Mouse (Mus musculus) CH12.LX (cell line): ENCODE measurements around the gene Ctnnd2. TPM values are rescaled to one million over a fixed set of nuclear protein-coding genes. Genes with fewer than 3 reads are reported as not detected.

Experiments
- DNase-seq: peaks from one replicate; pipeline ENCODE4 v3.0.0-alpha.2; 2013; ENCODE audit errors: extremely low read depth
- H3K27ac ChIP-seq: 2 replicates; pipeline ENCODE4 v1.5.1; 2012; ENCODE audit warnings: low read depth, mild to moderate bottlenecking, control low read depth, moderate library complexity; ENCODE audit not compliant: insufficient read depth
- H3K27me3 ChIP-seq: replicated peaks from 2 replicates; pipeline ENCODE3; 2012; ENCODE audit warnings: inconsistent platforms
- H3K36me3 ChIP-seq, 2 experiments: replicated peaks in 1 of 2; 2 replicates each; pipeline versions ENCODE3 to v1.6.1; 2012; ENCODE audit warnings: inconsistent platforms in 1 of 2, low read length in 1 of 2, mild to moderate bottlenecking in 1 of 2, mixed read lengths in 1 of 2, moderate library complexity in 1 of 2; ENCODE audit not compliant: control insufficient read depth in 1 of 2, insufficient read depth in 1 of 2
- H3K4me1 ChIP-seq, 2 experiments: 2 replicates each; pipeline ENCODE4 v1.6.1; 2012; ENCODE audit warnings: inconsistent platforms in 1 of 2, moderate library complexity in 1 of 2; ENCODE audit not compliant: insufficient read depth in 2 of 2, control insufficient read depth in 1 of 2
- H3K4me2 ChIP-seq: 2 replicates; pipeline ENCODE4 v1.6.1; 2012; ENCODE audit warnings: low read depth, mild to moderate bottlenecking, control low read depth; ENCODE audit not compliant: poor library complexity, insufficient read depth, severe bottlenecking
- H3K4me3 ChIP-seq, 3 experiments: fragments of 150-350 bp in 1 of 3; sonication (generic) in 1 of 3; replicated peaks in 1 of 3; 2 replicates each; pipeline versions ENCODE3 to v1.5.1; 2011 to 2012; ENCODE audit warnings: low read depth in 2 of 3, low read length in 2 of 3, mild to moderate bottlenecking in 2 of 3, moderate library complexity in 2 of 3, control low read depth in 1 of 3, improper control_type of control experiment in 1 of 3, inconsistent platforms in 1 of 3, mixed read lengths in 1 of 3; ENCODE audit not compliant: poor library complexity in 1 of 3
- H3K79me2 ChIP-seq: replicated peaks from 2 replicates; pipeline ENCODE4 v1.6.1; 2012; ENCODE audit warnings: mild to moderate bottlenecking, moderate library complexity; ENCODE audit not compliant: control insufficient read depth, poor library complexity, insufficient read depth, severe bottlenecking; ENCODE audit errors: extremely low read depth
- H3K9ac ChIP-seq: 2 replicates; pipeline ENCODE4 v1.6.1; 2012; ENCODE audit warnings: low read depth, mild to moderate bottlenecking, control low read depth, moderate library complexity; ENCODE audit not compliant: insufficient read depth
- H3K9me3 ChIP-seq: replicated peaks from 2 replicates; pipeline ENCODE3; 2012; ENCODE audit warnings: low read length, inconsistent platforms, mixed read lengths
- BHLHE40 ChIP-seq: IDR thresholded peaks from 2 replicates; pipeline ENCODE4 v1.6.1; 2011; ENCODE audit warnings: mild to moderate bottlenecking, low read depth, low read length, improper control_type of control experiment
- CHD2 ChIP-seq: IDR thresholded peaks from 2 replicates; pipeline ENCODE4 v1.6.1; 2011; ENCODE audit warnings: low read length, improper control_type of control experiment
- ETS1 ChIP-seq: conservative IDR thresholded peaks from 2 replicates; pipeline ENCODE4 v1.6.1; 2012; ENCODE audit warnings: low read depth, mild to moderate bottlenecking, inconsistent platforms, low read length, improper control_type of control experiment, moderate library complexity
- GABPA ChIP-seq: IDR thresholded peaks from 2 replicates; pipeline ENCODE4 v1.6.1; 2012; ENCODE audit warnings: low read depth, low read length, improper control_type of control experiment, inconsistent platforms; ENCODE audit not compliant: insufficient replicate concordance
- HCFC1 ChIP-seq: IDR thresholded peaks from 2 replicates; pipeline ENCODE4 v1.6.1; 2012; ENCODE audit warnings: low read depth, mild to moderate bottlenecking, inconsistent platforms, low read length, improper control_type of control experiment
- JUN ChIP-seq: IDR thresholded peaks from 2 replicates; pipeline ENCODE4 v1.6.1; 2011; ENCODE audit warnings: low read depth, mild to moderate bottlenecking, low read length, improper control_type of control experiment, moderate library complexity; ENCODE audit not compliant: insufficient read depth
- JUND ChIP-seq: conservative IDR thresholded peaks from 2 replicates; pipeline ENCODE4 v1.6.1; 2011; ENCODE audit warnings: low read depth, low read length, improper control_type of control experiment
- MAX ChIP-seq: IDR thresholded peaks from 2 replicates; pipeline ENCODE4 v1.6.1; 2011; ENCODE audit warnings: low read length, improper control_type of control experiment
- MAZ ChIP-seq: IDR thresholded peaks from 2 replicates; pipeline ENCODE4 v1.6.1; 2012; ENCODE audit warnings: low read depth, mild to moderate bottlenecking, inconsistent platforms, low read length, improper control_type of control experiment, moderate library complexity
- MEF2A ChIP-seq: IDR thresholded peaks from 2 replicates; pipeline ENCODE4 v1.6.1; 2014; ENCODE audit warnings: low read depth, mild to moderate bottlenecking, inconsistent platforms, low read length, improper control_type of control experiment, borderline replicate concordance
- MXI1 ChIP-seq: IDR thresholded peaks from 2 replicates; pipeline ENCODE4 v1.6.1; 2011; ENCODE audit warnings: mild to moderate bottlenecking, low read depth, low read length, improper control_type of control experiment
- MYC ChIP-seq: IDR thresholded peaks from 2 replicates; pipeline ENCODE4 v1.6.1; 2011; ENCODE audit warnings: low read depth, mild to moderate bottlenecking, improper control_type of control experiment, low read length
- NELFE ChIP-seq: IDR thresholded peaks from 2 replicates; pipeline ENCODE4 v1.6.1; 2011; ENCODE audit warnings: low read depth, low read length, improper control_type of control experiment
- NRF1 ChIP-seq: IDR thresholded peaks from 2 replicates; pipeline ENCODE4 v1.6.1; 2014; ENCODE audit warnings: low read depth, mild to moderate bottlenecking, inconsistent platforms, low read length, improper control_type of control experiment, moderate library complexity
- PAX5 ChIP-seq: IDR thresholded peaks from 2 replicates; pipeline ENCODE4 v1.6.1; 2012; ENCODE audit warnings: low read length, inconsistent platforms, mixed read lengths
- POLR2A ChIP-seq: IDR thresholded peaks from 2 replicates; pipeline ENCODE4 v1.6.1; 2011; ENCODE audit warnings: low read depth, mild to moderate bottlenecking, improper control_type of control experiment, low read length
- POLR2AphosphoS2 ChIP-seq: IDR thresholded peaks from 2 replicates; pipeline ENCODE4 v1.6.1; 2011; ENCODE audit warnings: low read depth, low read length, improper control_type of control experiment
- RAD21 ChIP-seq: IDR thresholded peaks from 2 replicates; pipeline ENCODE4 v1.6.1; 2011; ENCODE audit warnings: low read depth, mild to moderate bottlenecking, low read length, improper control_type of control experiment, moderate library complexity
- RCOR1 ChIP-seq: conservative IDR thresholded peaks from 2 replicates; pipeline ENCODE4 v1.6.1; 2012; ENCODE audit warnings: low read depth, mild to moderate bottlenecking, inconsistent platforms, low read length, improper control_type of control experiment
- TBP ChIP-seq: conservative IDR thresholded peaks from 2 replicates; pipeline ENCODE4 v1.6.1; 2011; ENCODE audit warnings: low read depth, low read length, improper control_type of control experiment
- TCF12 ChIP-seq: IDR thresholded peaks from 2 replicates; pipeline ENCODE4 v1.6.1; 2014; ENCODE audit warnings: low read depth, mild to moderate bottlenecking, inconsistent platforms, low read length, improper control_type of control experiment
- UBTF ChIP-seq: IDR thresholded peaks from 2 replicates; pipeline ENCODE4 v1.6.1; 2012; ENCODE audit warnings: low read depth, mild to moderate bottlenecking, inconsistent platforms, low read length, improper control_type of control experiment, moderate library complexity
- USF1 ChIP-seq: IDR thresholded peaks from 2 replicates; pipeline ENCODE4 v1.6.1; 2014; ENCODE audit warnings: low read depth, mild to moderate bottlenecking, inconsistent platforms, low read length, improper control_type of control experiment
- USF2 ChIP-seq: conservative IDR thresholded peaks from 2 replicates; pipeline ENCODE4 v1.6.1; 2011; ENCODE audit warnings: low read depth, low read length, improper control_type of control experiment
- ZKSCAN1 ChIP-seq: IDR thresholded peaks from 2 replicates; pipeline ENCODE4 v1.6.1; 2012; ENCODE audit warnings: low read depth, inconsistent platforms, low read length, improper control_type of control experiment, borderline replicate concordance
- ZMIZ1 ChIP-seq: IDR thresholded peaks from 2 replicates; pipeline ENCODE4 v1.6.1; 2012; ENCODE audit warnings: low read depth, mild to moderate bottlenecking, inconsistent platforms, low read length, improper control_type of control experiment
- dilution Hi-C: fragments of 300-500 bp; cut with MboI; formaldehyde crosslinking; loops from 2 replicates; pipeline ENCODE4 v1.14.3; 2020; ENCODE audit warnings: low sequenced_read_pairs; ENCODE audit not compliant: extremely low pct_unique_long_range_greater_than_20kb, extremely low pct_ligation_motif_present
- in situ Hi-C: fragments of 300-500 bp; cut with MboI; formaldehyde crosslinking; loops from 3 replicates; pipeline ENCODE4 v1.14.3; 2019; ENCODE audit warnings: low sequenced_read_pairs, low pct_ligation_motif_present, low pct_unique_long_range_greater_than_20kb, mixed read lengths
- polyA plus RNA-seq: library from polyadenylated mRNA; unstranded; fragments of >175 nt; gene quantifications from 2 replicates; pipeline ENCODE4 v1.2.1, GENCODE M21; 2012; ENCODE audit warnings: low read depth; ENCODE audit not compliant: insufficient read length
- total RNA-seq, 2 experiments: library from RNA; depleted of rRNA; stranded (reverse); fragments of 300-350 nt in 1 of 2; fragments of >200 nt in 1 of 2; gene quantifications; 2 replicates each; pipeline ENCODE4 v1.2.3; 2012 to 2014

Ctnnd2 gene
- total and polyA plus RNA-seq, 3 experiments = 0.23 TPM; not detected in 2

GRCm38 (mm10) chr15:30338585-30339197 is 166.3 kb downstream of the Ctnnd2 start:
- Histone ChIP-seq H3K4me2 (no peak overlapping the region), H3K36me3 (no peaks in the 10 kb centered on the region), H3K9me3 (no peaks in the 10 kb centered on the region), H3K9ac (no peak overlapping the region), H3K4me1 (no peaks in the 10 kb centered on the region), H3K27ac (no peak overlapping the region), H3K27me3 (no peaks in the 10 kb centered on the region), H3K4me3 (no peak overlapping the region), H3K79me2 (no peaks in the 10 kb centered on the region)
- in situ Hi-C loops = no loop called here
- no peak for DNase-seq
- dilution Hi-C loops = no loop called here
- TF ChIP-seq GABPA (no peak), RAD21 (no peak), POLR2AphosphoS2 (no peak), UBTF (no peak), JUN (no peak), NELFE (no peak), NRF1 (no peak), TBP (no peak), HCFC1 (no peak), CHD2 (no peak), RCOR1 (no peak), JUND (no peak), TCF12 (no peak), ETS1 (no peak), USF1 (no peak), ZKSCAN1 (no peak), MAX (no peak), POLR2A (no peak), MEF2A (no peak)

- H3K4me2 ChIP-seq = no peak overlapping the region
- H3K27me3 ChIP-seq = no peaks in the 10 kb centered on the region
- dilution Hi-C loops = no loop called here
- H3K4me1 ChIP-seq = no peaks in the 10 kb centered on the region
- no peak overlapping the region for H3K27ac ChIP-seq
- in situ Hi-C loops = no loop called here
- H3K4me3 ChIP-seq = no peak overlapping the region
- no peaks in the 10 kb centered on the region for H3K36me3 ChIP-seq
- no peak for DNase-seq
- H3K9ac ChIP-seq = no peak overlapping the region
- H3K9me3 ChIP-seq = no peaks in the 10 kb centered on the region
- no peak for TF ChIP-seq UBTF
- TF ChIP-seq MXI1 = no peak
- TF ChIP-seq PAX5 = no peak
- TF ChIP-seq USF2 = no peak
- TF ChIP-seq MAZ = no peak
- TF ChIP-seq ZMIZ1 = no peak
- TF ChIP-seq BHLHE40 = no peak
- no peak for TF ChIP-seq RCOR1
- no peak for TF ChIP-seq MEF2A
- TF ChIP-seq MAX = no peak
- TF ChIP-seq HCFC1 = no peak
- TF ChIP-seq JUN = no peak
- TF ChIP-seq MYC = no peak
- no peaks in the 10 kb centered on the region for H3K79me2 ChIP-seq
Measured at GRCm38 (mm10) chr15:30345754-30346153, 173.4 kb downstream of the Ctnnd2 start.
